Mouse (Mus musculus): ENCODE data around the gene Ppp1r2. TPM values are rescaled to one million over a fixed set of nuclear protein-coding genes. Genes with fewer than 3 reads are reported as not detected.

Ppp1r2 gene
- total RNA-seq, 2 experiments from 2014 or later = 43.3 to 57.5 TPM

DNA sequence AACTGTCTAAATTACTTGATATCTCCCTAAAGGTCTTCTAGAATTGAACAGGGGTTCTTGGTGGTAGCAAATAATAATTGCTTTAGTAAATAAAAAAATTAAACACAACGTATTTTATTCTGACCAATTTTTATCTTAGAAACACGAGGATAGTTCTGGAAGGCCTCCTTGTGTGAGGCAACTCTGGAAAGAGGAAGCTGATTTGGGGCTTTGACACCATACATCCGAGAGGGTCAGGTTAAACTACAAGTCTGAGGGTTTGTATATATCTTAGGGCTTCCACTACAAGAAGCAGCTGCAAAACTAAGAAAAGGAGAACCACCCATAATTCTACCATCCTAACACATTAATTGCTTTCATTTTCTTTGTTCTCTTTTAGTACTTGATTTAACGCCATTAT is 18.7 kb upstream of the Ppp1r2 start:
- no peak for ATAC-seq (replicated peaks; ENCODE audit: low FRiP score, low TSS enrichment, poor library complexity, severe bottlenecking)

DNA sequence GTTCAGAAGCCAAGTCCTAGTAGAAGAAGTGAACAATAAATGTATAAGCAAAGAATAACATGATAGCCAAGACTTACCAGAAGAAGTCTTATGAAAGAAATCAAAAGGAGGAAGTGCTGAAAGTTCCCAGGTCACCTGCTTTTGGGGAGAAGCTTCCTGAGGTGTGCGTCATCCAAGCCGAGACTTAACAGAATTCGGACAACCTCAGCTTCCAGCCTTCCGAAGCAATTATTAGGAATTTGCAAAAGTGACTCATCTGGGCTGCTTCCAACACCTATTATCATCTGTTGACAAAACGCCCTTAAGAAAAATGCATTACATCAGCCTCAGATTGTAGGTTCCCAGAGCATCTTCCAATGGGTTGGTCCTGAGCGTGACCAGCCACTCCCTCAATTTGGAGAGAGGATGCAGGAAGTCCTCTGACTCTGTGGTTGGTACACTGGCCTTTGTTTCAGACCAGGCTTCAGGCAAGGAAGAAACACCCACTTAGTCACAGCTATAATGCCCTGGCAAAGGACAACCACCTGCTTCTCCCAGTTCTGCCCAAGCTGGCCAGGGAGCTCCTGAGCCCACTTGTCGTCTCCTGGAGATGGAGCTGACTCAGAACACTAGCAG is 15.8 kb upstream of the Ppp1r2 start:
- ATAC-seq (replicated peaks; ENCODE audit: low FRiP score, low TSS enrichment, poor library complexity, severe bottlenecking) = no peak

- peak; percentile 70 for ATAC-seq (replicated peaks; ENCODE audit: low FRiP score, low TSS enrichment, poor library complexity, severe bottlenecking)
Observed at GRCm38 (mm10) chr16:31290281-31290680, 15.2 kb upstream of the Ppp1r2 start.

- ATAC-seq (replicated peaks; ENCODE audit: low FRiP score, low TSS enrichment, poor library complexity, severe bottlenecking) = no peak
Observed at GRCm38 (mm10) chr16:31287712-31288111, 12.6 kb upstream of the Ppp1r2 start.

- ATAC-seq (replicated peaks; ENCODE audit: low FRiP score, low TSS enrichment, poor library complexity, severe bottlenecking) = no peak
Observed at GRCm38 (mm10) chr16:31286801-31287488, 11.9 kb upstream of the Ppp1r2 start.

DNA sequence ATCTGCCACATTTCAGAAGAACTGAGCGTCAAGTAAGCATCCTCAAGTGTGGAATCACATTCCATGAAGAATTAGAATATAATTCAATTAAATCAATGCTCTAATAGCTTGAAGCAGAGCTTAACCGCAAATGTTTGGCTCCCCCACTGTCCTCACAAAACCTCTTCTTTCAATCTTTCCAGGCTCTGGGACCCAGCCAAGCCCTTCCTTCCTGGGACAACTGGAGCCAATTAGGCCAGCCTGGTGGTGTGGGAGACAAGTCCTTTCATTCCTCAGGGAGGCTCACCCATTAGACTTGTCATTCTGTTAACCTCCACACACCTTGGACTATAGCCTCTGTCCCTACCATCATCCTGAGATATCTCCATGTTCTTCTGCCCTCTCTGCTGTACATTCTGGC is 6.9 kb upstream of the Ppp1r2 start:
- ATAC-seq (replicated peaks; ENCODE audit: low FRiP score, low TSS enrichment, poor library complexity, severe bottlenecking) = no peak

DNA sequence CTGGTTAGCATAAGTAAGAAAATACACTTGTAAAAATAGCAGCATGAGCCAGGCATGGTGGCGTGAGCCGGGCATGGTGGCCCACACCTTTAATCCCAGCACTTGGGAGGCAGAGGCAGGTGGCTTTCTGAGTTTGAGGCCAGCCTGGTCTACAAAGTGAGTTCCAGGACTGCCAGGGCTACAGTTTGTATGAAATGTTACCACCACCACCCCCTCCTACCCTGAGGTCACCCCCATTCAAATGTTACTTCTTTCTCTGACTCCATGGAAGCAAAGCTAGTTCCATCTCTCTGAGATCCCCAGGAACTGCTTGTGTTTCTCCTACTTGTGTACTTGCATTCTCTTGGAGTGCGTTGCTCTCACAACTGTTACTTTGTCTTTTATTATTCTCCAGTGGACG is 5.1 kb upstream of the Ppp1r2 start:
- ATAC-seq (replicated peaks; ENCODE audit: low FRiP score, low TSS enrichment, poor library complexity, severe bottlenecking) = no peak

DNA sequence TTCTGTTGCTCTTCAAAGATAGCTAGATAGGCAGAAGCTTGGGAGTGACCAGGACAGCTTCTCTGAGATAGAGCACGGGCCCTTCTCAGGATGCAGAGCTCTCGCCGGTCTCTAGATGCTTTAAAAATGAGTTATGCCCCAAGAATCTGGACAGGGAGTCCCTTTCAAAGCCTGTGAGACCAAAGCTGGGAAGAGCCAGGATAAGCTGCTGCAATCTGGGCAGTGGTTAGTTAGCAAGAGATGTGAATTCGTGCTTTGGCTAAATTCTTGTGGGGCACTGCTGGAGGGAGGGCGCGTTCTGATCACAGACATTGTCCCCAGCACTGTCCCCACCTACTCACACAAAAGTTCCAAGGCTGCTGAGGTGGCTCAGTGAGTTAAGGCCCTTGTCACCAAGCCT is 3.5 kb upstream of the Ppp1r2 start:
- ATAC-seq (replicated peaks; ENCODE audit: low FRiP score, low TSS enrichment, poor library complexity, severe bottlenecking) = no peak

DNA sequence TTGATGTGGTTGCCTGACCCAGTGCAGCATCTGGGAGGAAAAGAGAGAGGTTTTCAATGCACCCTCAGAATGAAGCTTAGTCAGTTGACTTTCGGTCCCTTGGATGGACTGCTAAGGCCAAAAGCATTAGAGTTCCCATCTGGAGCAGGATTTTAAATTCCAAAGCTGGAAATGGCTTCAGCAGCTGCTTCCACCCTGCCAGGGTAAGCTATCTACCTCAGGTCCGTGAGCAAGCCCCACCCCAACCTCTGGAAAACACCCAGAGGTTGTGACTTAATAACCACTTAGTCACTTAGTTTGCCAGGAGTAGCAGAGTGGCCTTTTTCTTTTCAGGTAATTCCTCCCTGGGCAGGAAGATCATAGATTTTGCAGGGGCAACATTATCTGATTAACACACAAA is 3.0 kb upstream of the Ppp1r2 start:
- no peak for ATAC-seq (replicated peaks; ENCODE audit: low FRiP score, low TSS enrichment, poor library complexity, severe bottlenecking)

GRCm38 (mm10) chr16:31276962-31277361 is 1.9 kb upstream of the Ppp1r2 start:
- ATAC-seq (replicated peaks; ENCODE audit: low FRiP score, low TSS enrichment, poor library complexity, severe bottlenecking) = no peak

DNA sequence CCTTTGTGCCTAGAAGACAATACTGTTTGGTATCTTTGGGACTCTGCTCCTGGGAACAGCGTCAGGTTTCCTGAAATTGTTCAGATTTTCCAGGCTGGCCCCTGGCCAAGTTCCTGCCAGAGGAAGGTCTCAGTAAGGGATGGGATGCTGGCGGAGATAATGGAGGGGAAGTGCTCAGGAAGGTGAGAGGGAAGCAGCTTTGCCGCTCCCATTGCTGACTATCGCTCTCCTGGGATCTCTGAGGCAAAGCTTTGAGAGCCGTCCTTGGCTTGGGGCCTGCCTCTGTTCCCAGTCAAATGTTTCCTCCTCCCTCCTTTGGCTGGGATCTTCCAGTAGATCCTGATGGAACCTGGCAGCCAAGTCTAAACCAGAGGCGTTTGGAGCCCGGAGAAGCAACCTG is 1.5 kb upstream of the Ppp1r2 start:
- ATAC-seq (replicated peaks; ENCODE audit: low FRiP score, low TSS enrichment, poor library complexity, severe bottlenecking) = no peak

- ATAC-seq (replicated peaks; ENCODE audit: low FRiP score, low TSS enrichment, poor library complexity, severe bottlenecking) = no peak
Observed at GRCm38 (mm10) chr16:31274084-31274483, 993 bp downstream of the Ppp1r2 start.

DNA sequence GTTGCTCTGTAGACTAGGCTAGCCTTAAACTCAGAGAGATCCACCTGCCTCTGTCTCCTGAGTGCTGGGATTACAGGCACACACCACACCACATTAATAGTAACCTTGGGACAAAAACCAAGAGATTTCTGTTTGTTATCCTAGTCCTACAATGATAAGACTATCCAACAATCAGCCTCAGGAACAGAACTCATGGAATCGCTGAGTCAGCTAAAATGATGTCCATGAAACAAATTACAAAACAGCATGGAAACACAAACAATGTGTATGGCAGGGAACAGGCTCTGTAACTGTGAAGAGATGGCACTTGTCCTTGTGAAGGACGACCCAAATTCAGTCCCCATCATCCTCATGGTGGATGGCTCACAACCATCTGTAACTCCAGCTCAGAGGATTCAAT is 8.4 kb downstream of the Ppp1r2 start:
- no peak for ATAC-seq (replicated peaks; ENCODE audit: low FRiP score, low TSS enrichment, poor library complexity, severe bottlenecking)

DNA sequence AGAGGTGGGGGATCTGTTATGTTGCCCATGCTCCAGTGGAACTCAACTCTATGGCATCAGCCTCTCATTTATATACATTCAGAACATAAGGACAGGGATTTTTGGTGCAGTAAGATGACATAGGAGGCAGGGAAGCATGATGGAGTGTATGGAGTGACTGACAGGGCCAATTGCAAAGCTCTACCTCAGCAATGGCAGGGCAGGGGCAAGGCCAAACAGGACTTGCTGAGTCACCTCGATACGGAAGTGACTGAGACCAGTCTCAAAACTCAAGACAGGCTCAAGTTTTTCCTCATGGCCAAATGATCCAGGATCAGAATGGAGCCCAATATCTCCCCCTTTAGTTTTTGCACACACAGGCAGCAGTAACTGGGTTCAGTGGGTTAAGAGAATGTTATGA is 18.9 kb downstream of the Ppp1r2 start:
- no peak for ATAC-seq (replicated peaks; ENCODE audit: low FRiP score, low TSS enrichment, poor library complexity, severe bottlenecking)

GRCm38 (mm10) chr16:31255685-31256084 is 19.4 kb downstream of the Ppp1r2 start:
- ATAC-seq (replicated peaks; ENCODE audit: low FRiP score, low TSS enrichment, poor library complexity, severe bottlenecking) = no peak

GRCm38 (mm10) chr16:31249401-31249800 is 25.7 kb downstream of the Ppp1r2 start:
- ATAC-seq (replicated peaks; ENCODE audit: low FRiP score, low TSS enrichment, poor library complexity, severe bottlenecking) = no peak

GRCm38 (mm10) chr16:31248717-31249116 is 26.4 kb downstream of the Ppp1r2 start:
- no peak for ATAC-seq (replicated peaks; ENCODE audit: low FRiP score, low TSS enrichment, poor library complexity, severe bottlenecking)

DNA sequence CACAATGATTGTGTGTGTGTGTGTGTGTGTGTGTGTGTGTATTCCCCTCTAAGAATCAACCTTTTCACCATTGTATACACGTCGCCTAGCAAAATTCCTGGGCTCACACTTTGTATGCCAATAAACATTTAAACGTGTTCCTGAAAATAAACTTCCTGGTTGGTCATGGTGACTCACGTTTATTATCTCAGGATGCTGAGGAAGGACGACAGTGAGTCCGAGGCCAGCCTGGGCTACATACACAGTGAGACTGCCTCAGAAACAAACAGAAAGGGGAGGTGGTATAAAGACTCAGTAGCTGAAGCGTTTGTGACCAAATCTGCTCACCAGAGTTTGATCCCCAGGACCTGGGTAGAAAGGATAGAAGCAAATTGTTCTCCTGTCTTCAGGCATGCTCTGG is 27.6 kb downstream of the Ppp1r2 start:
- no peak for ATAC-seq (replicated peaks; ENCODE audit: low FRiP score, low TSS enrichment, poor library complexity, severe bottlenecking)

- ATAC-seq (replicated peaks; ENCODE audit: low FRiP score, low TSS enrichment, poor library complexity, severe bottlenecking) = no peak
Observed at GRCm38 (mm10) chr16:31244053-31244452, 31.0 kb downstream of the Ppp1r2 start.

DNA sequence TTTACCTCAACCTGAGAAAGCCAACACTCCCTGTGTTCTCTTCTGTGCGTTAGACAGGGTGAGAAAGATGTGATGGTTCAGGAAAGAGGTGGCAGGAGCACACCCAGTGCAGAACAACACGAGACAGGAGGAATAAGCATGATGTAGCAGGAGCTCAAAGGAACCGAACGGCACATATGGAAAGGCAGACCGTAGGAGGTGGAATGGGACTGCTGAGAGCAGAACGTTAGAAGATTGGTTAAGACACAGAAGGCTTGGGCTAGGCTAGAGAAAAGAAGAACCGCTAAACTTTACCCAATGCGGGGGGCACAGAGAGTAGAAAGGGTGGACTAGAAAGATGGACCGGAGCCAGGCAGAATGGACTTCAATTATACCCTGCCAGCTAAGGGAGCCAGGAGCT is 33.6 kb downstream of the Ppp1r2 start:
- ATAC-seq (replicated peaks; ENCODE audit: low FRiP score, low TSS enrichment, poor library complexity, severe bottlenecking) = no peak

DNA sequence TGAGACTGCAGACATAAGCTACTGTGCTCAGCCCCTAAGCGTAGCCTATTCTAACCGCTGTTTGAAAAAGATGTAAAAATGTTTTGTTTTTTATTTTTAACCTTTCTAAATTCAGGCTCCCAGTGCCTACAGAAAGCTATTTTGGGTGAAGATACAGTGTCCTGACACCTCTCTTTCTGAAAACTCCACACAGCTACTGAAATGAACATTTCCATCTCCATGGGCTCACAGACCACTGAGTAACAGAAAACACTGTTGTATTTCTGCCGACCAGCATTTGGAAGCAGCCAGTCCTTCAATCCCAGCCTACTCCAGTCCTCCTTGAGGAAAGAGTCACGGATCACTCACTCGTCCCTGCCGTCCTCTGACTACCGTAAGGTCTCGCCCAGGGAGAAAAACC is 34.5 kb downstream of the Ppp1r2 start:
- ATAC-seq (replicated peaks; ENCODE audit: low FRiP score, low TSS enrichment, poor library complexity, severe bottlenecking) = no peak

- ATAC-seq (replicated peaks; ENCODE audit: low FRiP score, low TSS enrichment, poor library complexity, severe bottlenecking) = no peak
Observed at GRCm38 (mm10) chr16:31238281-31238680, 36.8 kb downstream of the Ppp1r2 start.

Data from megakaryocyte-erythroid progenitor cell, adult 5-6 weeks (primary cell).